Mouse (Mus musculus): Measurements from ENCODE around the gene Cnr2.

The Cnr2 gene

GRCm38 (mm10) chr4:135875991-135876582, 19.1 kb upstream of the Cnr2 start:
- DNase-seq (ENCODE audit: low spot score in 2 of 2), result peak; percentile 41 to 57

GRCm38 (mm10) chr4:135876583-135877020, 18.6 kb upstream of the Cnr2 start:
- DNase-seq (ENCODE audit: low spot score in 2 of 2), result peak; percentile 53 to 73

GRCm38 (mm10) chr4:135877742-135878141, 17.5 kb upstream of the Cnr2 start:
- DNase-seq (ENCODE audit: low spot score in 2 of 2), result no peak

DNA sequence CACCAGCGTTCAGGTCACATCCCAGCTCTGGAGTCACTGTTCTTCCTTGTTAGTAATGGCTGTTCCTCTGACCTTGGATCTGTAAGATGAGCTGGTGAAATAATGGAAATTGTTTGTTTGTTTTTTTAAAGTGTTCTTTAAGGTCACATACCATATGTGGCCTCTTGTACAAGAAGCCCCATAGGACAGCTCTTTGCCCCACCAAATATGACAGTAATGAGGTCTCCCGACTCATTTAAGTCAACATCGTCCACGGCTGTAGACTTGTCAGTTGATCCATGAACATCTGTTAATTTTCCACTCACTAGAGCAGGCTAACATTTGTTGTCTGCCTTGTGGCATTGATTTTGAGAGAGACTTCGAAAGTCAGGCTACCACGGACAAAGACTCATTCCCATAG, 16.2 kb upstream of the Cnr2 start:
- no peak for DNase-seq (ENCODE audit: low spot score in 2 of 2)

DNA sequence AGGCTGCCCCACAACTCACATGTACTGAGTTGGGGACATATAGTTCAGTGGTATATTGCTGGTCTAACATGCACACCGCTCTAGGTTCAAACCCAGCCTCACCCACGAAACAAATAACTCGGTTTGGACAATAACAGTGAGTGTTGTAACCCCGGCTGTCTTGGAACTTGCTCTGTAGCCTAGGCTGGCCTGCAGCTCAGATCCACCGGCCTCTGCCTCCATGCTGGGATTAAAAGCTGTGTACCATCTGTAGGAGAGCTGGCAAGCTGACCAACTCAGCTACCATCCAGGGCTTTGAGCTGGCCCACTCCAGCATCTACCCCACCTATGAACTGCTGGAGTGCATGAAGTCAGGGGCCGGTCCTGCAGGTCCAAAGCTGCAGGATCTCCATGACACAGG, 15.2 kb upstream of the Cnr2 start:
- no peak for DNase-seq (ENCODE audit: low spot score in 2 of 2)

- DNase-seq (ENCODE audit: low spot score in 2 of 2), result no peak
Observed at GRCm38 (mm10) chr4:135880576-135880975, 14.6 kb upstream of the Cnr2 start.

- no peak for DNase-seq (ENCODE audit: low spot score in 2 of 2)
Observed at GRCm38 (mm10) chr4:135882023-135882422, 13.2 kb upstream of the Cnr2 start.

- no peak for DNase-seq (ENCODE audit: low spot score in 2 of 2)
Observed at GRCm38 (mm10) chr4:135883401-135883851, 11.8 kb upstream of the Cnr2 start.

- no peak for DNase-seq (ENCODE audit: low spot score in 2 of 2)
Observed at GRCm38 (mm10) chr4:135883881-135884516, 11.2 kb upstream of the Cnr2 start.

DNA sequence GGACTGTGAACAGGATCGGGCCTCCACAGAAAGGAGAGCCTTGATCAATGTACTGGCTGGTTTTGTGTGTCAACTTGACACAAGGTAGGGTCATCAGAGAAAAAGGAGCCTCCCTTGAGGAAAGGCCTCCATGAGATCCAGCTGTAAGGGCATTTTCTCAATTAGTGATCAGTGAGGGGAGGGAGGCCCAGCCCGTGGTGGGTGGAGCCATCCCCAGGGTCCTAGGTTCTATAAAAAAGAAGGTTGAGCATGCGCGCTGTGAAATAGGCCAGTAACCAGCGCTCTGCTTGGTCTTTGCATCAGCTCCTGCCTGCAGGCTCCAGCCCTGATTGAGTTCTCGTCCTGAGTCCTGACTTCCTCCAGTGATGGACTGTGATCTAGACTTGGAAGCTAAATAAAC, 10.7 kb upstream of the Cnr2 start:
- no peak for DNase-seq (ENCODE audit: low spot score in 2 of 2)

GRCm38 (mm10) chr4:135885676-135886075, 9.5 kb upstream of the Cnr2 start:
- DNase-seq (ENCODE audit: low spot score in 2 of 2), result no peak

GRCm38 (mm10) chr4:135886184-135886583, 9.0 kb upstream of the Cnr2 start:
- no peak for DNase-seq (ENCODE audit: low spot score in 2 of 2)

DNA sequence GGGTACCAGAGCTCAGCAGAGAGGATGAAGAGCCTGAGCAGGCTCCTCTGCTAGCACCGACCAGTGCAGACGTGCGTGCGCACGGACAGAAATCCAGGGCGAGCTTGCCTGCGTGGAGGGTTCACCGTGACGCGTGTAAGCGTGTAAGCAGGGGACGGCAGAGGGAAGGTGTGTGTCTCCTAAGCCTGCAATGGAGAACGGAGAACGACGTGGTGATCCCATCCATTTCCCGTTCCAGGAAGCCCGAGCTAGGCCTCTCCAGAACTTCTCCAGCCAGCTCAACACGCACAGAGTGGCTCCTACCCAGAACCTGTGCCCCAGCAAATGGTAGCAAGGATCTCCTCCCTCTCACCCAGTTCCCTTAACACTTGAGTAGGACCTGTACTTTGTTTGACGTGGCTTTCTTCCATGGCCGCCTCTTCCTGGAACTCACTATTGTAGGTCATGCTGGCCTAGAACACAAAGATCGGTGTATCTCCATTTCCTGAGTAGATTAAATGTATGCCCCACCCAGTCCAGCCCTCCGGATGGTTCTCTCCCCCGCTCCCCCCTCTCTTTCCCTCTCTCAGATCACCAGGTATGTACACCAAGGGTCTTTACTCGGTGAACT, 6.6 kb upstream of the Cnr2 start:
- DNase-seq (ENCODE audit: low spot score in 2 of 2), result no peak

DNA sequence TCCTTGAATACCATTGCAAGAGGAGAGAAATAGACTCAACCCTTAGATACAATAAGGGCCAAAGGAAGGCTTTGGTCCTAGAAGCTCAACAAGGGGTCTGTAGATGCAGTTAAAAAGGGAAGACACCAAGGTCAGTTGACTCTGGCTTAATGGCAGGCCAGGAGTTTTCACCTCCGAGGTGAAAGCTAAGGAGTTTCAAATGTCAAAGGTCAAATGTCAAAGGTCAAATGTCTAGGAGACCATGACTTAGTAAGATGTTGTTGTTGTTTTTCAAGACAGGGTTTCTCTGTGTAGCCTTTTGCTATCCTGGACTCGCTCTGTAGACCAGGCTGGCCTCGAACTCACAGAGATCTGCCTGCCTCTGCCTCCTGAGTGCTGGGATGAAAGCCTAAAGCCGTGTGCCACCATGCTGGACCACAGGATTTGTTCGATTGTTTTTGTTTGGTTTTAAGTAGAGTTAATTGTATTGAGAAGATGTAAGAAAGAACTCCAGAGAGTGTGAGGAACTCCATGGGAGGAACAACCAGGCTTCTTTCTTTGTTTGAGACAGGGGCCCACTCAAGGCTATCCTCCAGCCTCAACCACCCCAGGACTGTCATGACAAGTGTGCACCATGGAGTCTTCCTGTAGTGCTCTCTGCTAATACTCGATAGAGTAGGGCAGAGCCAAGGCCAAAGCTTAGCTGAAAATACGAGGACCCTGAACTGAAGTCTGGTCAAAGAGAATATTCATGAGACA, 5.9 kb upstream of the Cnr2 start:
- no peak for DNase-seq (ENCODE audit: low spot score in 2 of 2)

- peak; percentile 64 to 78 for DNase-seq (ENCODE audit: low spot score in 2 of 2)
Observed at GRCm38 (mm10) chr4:135889884-135890283, 5.3 kb upstream of the Cnr2 start.

- DNase-seq (ENCODE audit: low spot score in 2 of 2), result no peak
Observed at GRCm38 (mm10) chr4:135891539-135891938, 3.7 kb upstream of the Cnr2 start.

DNA sequence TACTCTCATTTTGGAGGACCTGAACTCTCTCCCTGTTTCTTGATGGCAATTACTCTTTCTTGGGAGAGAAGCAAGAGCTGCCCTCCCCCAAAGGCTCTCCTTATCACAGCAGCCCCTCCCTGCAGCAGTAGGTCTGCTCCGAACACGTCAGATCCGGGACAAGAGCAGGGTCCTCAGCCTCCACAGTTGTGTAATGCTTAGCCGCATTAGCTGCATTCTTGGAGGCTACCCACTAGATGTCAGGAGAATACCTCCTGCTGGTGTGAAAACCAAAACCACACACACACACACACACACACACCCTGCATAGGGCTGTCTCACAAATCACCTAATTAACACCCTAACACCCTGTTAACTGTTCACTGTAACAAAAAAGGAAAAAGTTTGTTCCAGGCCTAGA, 2.3 kb upstream of the Cnr2 start:
- no peak for DNase-seq (ENCODE audit: low spot score in 2 of 2)

- DNase-seq (ENCODE audit: low spot score in 2 of 2), result no peak
Observed at GRCm38 (mm10) chr4:135896157-135896556, 963 bp downstream of the Cnr2 start.

DNA sequence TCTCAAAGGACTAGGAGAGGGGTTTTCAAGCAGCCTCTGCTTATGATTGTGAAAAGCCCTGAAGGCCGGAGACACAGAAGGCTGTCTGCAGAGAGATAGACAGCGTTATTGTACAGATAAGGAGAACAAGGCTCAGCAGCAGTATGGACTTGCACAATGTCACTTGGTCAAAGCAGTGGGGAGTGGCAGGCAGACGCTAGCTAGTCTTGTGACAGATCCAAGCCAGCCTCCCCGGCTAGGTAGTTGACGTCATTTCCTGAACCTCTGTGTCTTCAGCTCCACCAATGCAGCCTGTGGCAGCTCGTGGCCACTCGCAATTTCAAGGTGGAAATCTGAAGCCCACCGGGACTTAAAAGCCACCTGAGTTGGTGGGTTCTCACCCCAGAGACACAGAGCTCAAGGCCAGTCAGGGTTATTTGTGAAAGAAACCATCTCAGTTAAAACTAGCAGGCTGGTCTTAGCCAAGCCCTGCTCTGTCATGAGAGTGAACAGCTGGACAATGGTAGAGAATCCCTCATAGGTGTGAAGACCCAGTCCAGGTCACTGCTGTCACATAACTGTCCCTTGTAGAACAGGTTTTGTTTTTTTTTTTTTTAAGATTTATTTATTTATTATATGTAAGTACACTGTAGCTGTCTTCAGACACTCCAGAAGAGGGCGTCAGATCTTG, 3.3 kb downstream of the Cnr2 start:
- peak in 1 of 2 experiments; percentile 39 for DNase-seq (ENCODE audit: low spot score in 2 of 2)

- no peak for DNase-seq (ENCODE audit: low spot score in 2 of 2)
Observed at GRCm38 (mm10) chr4:135899050-135899448, 3.9 kb downstream of the Cnr2 start.

GRCm38 (mm10) chr4:135900008-135900407, 4.8 kb downstream of the Cnr2 start:
- DNase-seq (ENCODE audit: low spot score in 2 of 2), result no peak

Measured in urinary bladder, postnatal 36 days (tissue).